Mouse (Mus musculus): ENCODE data around the gene C2.
A peak's percentile ranks its signal among the peaks of the same experiment; 100 is the strongest.
"Not testable (repeated sequence)": the region's sequence is repeated elsewhere in the genome, so short reads cannot be mapped to it uniquely, and the experiment has no call there.

Gene C2

GRCm38 (mm10) chr17:34836155-34836855 is 61.8 kb downstream of the C2 start:
- DNase-seq (ENCODE audit: low spot score in 2 of 2), result no peak

- not testable (repeated sequence) for DNase-seq (ENCODE audit: low spot score in 2 of 2)
Measured at GRCm38 (mm10) chr17:34830776-34831175, 67.3 kb downstream of the C2 start.

GRCm38 (mm10) chr17:34814818-34815370 is 83.2 kb downstream of the C2 start:
- no peak for DNase-seq (ENCODE audit: low spot score in 2 of 2)

GRCm38 (mm10) chr17:34813747-34814146 is 84.3 kb downstream of the C2 start:
- DNase-seq (ENCODE audit: low spot score in 2 of 2), result peak; percentile 28 to 30

Measured in right cerebral cortex, adult 2 months (tissue).